Mouse (Mus musculus) liver, embryonic 12.5 days (tissue): ENCODE results near the gene Tmem151b. TPM values are rescaled to one million over a fixed set of nuclear protein-coding genes. Genes with fewer than 3 reads are reported as not detected.
A peak's percentile ranks its signal among the peaks of the same experiment; 100 is the strongest.

Experiments
- ATAC-seq: fragments of 200-750 bp; cut with Nextera tagmentation; 2 replicates; pipeline ENCODE4 v1.8.0; 2017; ENCODE audit warnings: moderate number of reproducible peaks, mild to moderate bottlenecking, moderate library complexity
- H3K27ac ChIP-seq: fragments of 300-500 bp; sonication (generic); 2 replicates; pipeline ENCODE4 v1.5.1; 2016; ENCODE audit warnings: mild to moderate bottlenecking
- H3K27me3 ChIP-seq: fragments of 300-500 bp; sonication (generic); replicated peaks from 2 replicates; pipeline ENCODE4 v1.6.1; 2016; ENCODE audit warnings: mild to moderate bottlenecking, moderate library complexity
- H3K36me3 ChIP-seq: fragments of 300-500 bp; sonication (generic); 2 replicates; pipeline ENCODE4 v1.6.1; 2016; ENCODE audit warnings: mild to moderate bottlenecking, moderate library complexity
- H3K4me1 ChIP-seq: fragments of 300-500 bp; sonication (generic); 2 replicates; pipeline ENCODE4 v1.6.1; 2016
- H3K4me2 ChIP-seq: fragments of 300-500 bp; sonication (generic); 2 replicates; pipeline ENCODE4 v1.6.1; 2016; ENCODE audit warnings: mild to moderate bottlenecking, moderate library complexity
- H3K4me3 ChIP-seq: fragments of 300-500 bp; sonication (generic); 2 replicates; pipeline ENCODE4 v1.5.1; 2016; ENCODE audit warnings: mild to moderate bottlenecking, moderate library complexity
- H3K9ac ChIP-seq: fragments of 300-500 bp; sonication (generic); 2 replicates; pipeline ENCODE4 v1.6.1; 2016; ENCODE audit warnings: mild to moderate bottlenecking, moderate library complexity
- H3K9me3 ChIP-seq: fragments of 300-500 bp; sonication (generic); replicated peaks from 2 replicates; pipeline ENCODE4 v1.6.1; 2016; ENCODE audit warnings: mild to moderate bottlenecking, moderate library complexity
- WGBS: fragments of 180-500 bp; shearing (Covaris S2); methylation state at CpG from one replicate; pipeline ENCODE4 v1.1.7; 2016; ENCODE audit not compliant: insufficient replicate concordance; 5-methylcytosine and 5-hydroxymethylcytosine counted together
- polyA plus RNA-seq: library from polyadenylated mRNA; unstranded; fragments of >200 nt; fragmentation: Nextera tagmentation; extraction: Ambion mirVana; gene quantifications from 2 replicates; pipeline ENCODE4 v1.2.1, GENCODE M21; 2016

Gene Tmem151b
- polyA plus RNA-seq, 1 experiment from 2014 or later = 0.30 TPM

DNA sequence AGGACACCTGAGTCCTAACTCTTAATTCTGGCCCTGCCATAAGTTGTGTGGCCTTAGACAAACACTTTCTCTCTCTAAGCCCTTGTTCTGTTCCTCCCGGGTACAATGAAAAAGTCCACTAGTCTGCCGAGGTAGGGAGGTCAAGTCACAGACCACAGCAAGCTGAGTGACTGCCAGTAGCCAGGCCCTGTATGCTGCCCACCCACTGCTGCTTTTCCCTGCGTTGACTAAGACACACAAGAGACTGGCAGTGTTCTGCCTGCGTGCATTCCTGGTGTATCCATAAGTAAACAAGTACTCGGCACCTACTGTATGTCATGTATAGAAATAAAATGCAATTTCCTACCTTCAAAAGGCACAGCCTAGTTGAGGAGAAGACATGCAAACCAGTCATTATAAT, 776 bp upstream of the Tmem151b start:
- no peaks in the 10 kb centered on the region for H3K9me3 ChIP-seq
- peak overlapping the region; percentile 84 for H3K4me2 ChIP-seq
- H3K9ac ChIP-seq = no peak overlapping the region
- 35% methylated on average over 5 of the region's 5 CpGs for WGBS
- no peaks in the 10 kb centered on the region for H3K36me3 ChIP-seq
- ATAC-seq = no peak
- H3K27ac ChIP-seq = no peak overlapping the region
- no peak overlapping the region for H3K4me3 ChIP-seq
- peaks cover 30% of the 10 kb centered on the region for H3K4me1 ChIP-seq
- H3K27me3 ChIP-seq = peaks cover 84% of the 10 kb centered on the region

DNA sequence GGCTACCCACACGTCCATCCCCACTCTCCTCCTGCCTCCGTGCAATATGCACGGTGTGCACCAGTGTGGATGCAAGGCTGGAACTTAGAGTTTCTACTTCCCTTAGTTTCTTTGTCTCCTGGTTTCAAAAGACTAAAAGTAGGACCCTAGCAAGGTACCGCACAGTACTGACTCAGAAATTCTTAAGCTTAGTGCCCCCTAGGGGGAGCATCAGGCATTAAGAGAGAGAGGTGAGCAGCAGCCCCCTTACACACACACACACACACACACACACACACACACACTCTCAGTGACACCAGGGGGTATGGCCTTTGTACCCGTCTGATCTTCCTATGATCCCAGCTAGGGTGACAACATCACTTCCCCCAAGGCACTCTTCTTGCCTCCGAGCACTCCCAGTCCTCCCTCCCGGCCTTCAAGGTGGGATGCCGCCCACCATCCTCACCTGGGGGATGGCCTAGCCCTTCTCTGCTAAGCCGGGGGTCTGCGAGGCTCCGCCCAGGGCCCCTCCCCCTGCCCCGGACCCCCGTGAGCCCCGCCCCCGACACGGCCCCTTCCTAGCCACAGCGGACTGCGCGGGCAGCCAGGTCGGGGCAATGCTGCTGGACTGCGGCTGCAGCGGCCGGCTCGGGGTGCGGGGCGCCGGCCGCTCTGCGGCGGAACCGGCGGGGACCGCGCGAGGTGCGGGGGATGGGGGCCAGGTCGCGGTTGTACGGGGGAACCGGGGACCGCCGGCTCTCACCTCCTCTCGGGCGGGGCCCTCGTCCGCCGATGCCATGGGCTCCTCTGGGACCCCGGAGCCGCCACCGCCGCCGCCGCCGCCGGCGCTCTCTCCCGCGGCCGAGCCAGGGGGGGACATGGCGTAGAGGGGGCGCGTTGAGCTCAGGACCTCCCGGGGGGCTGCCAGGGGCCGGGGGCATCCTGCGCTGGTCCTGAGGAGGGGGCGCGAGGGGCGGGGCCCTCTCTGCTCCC, 650 bp downstream of the Tmem151b start:
- H3K27ac ChIP-seq = no peak overlapping the region
- ATAC-seq = 0 out of 2 replicates have a peak, but pooled peaks have one; percentile 17

DNA sequence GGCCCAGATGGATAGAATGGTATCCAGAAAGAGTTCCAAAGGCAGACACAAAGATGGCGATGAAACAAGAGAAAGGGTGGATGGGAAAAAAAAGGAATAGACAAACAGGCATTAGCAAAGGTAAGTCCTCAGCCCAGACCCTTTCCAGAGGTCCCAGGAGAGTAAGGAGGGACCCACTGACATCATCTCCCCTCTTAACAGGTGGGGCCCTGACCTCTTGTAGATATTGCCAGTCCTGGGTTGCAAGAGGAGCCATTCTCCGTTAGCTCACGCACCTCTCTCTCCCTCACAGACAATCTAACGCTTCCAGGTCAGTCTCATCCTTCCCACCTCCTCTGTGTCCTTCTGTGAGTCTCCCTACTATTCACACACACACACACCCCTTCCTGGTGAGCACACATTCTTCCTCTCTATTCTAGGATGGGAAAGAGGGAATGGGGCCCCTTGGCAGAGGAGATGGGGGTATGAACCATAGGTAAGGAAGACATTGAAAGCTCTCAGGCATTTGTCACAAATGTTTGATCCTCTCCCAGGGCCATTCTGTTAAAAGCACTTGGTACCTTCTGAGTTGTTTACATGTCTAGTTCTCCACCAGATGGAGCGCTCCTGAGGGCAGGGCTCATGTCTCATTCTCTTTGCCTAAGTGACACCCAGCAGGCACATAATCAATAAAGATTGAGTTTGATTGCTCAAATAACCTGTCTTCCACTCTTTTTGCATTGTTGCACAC, 1.9 kb downstream of the Tmem151b start:
- Histone ChIP-seq H3K27ac (no peak overlapping the region), H3K4me3 (no peak overlapping the region), H3K9ac (no peak overlapping the region), H3K9me3 (no peaks in the 10 kb centered on the region), H3K27me3 (peaks cover 95% of the 10 kb centered on the region), H3K4me1 (peaks cover 29% of the 10 kb centered on the region), H3K36me3 (no peaks in the 10 kb centered on the region), H3K4me2 (no peak overlapping the region)
- ATAC-seq = no peak
- 55% methylated on average over 5 of the region's 5 CpGs for WGBS

More for the DNA sequence above, 650 bp downstream of the Tmem151b start:
- Histone ChIP-seq H3K4me3 (peak overlapping the region; percentile 57), H3K9me3 (no peaks in the 10 kb centered on the region), H3K4me1 (peaks cover 29% of the 10 kb centered on the region), H3K36me3 (no peaks in the 10 kb centered on the region), H3K4me2 (peak overlapping the region; percentile 84), H3K27me3 (peaks cover 89% of the 10 kb centered on the region), H3K9ac (peak overlapping the region; percentile 47)
- WGBS = 2% methylated on average over 57 of the region's 68 CpGs

DNA sequence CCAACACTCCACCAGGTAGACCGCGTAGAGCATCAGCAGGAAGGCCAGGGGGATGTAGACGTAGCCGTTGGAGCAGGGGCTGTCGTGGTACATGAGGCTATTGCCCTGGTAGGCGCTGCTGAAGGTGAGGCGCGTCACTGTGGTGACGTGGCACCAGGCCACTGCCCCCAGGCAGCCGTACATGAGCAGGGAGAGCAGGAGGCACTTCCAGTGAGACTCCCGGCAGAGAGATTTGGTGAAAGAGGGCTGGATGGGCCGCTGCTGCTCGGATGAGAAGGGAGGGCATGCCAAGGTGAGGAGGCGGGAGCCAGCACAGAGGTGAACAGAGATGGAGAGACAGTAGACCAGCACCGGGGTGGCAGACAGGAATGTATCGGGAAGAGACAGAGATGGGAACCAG, 2.5 kb downstream of the Tmem151b start:
- Histone ChIP-seq H3K4me3 (no peak overlapping the region), H3K4me1 (peaks cover 28% of the 10 kb centered on the region), H3K9me3 (no peaks in the 10 kb centered on the region), H3K36me3 (no peaks in the 10 kb centered on the region), H3K27ac (no peak overlapping the region), H3K9ac (no peak overlapping the region), H3K27me3 (peaks cover 100% of the 10 kb centered on the region), H3K4me2 (no peak overlapping the region)
- 57% methylated on average over 16 of the region's 16 CpGs for WGBS
- ATAC-seq = no peak

DNA sequence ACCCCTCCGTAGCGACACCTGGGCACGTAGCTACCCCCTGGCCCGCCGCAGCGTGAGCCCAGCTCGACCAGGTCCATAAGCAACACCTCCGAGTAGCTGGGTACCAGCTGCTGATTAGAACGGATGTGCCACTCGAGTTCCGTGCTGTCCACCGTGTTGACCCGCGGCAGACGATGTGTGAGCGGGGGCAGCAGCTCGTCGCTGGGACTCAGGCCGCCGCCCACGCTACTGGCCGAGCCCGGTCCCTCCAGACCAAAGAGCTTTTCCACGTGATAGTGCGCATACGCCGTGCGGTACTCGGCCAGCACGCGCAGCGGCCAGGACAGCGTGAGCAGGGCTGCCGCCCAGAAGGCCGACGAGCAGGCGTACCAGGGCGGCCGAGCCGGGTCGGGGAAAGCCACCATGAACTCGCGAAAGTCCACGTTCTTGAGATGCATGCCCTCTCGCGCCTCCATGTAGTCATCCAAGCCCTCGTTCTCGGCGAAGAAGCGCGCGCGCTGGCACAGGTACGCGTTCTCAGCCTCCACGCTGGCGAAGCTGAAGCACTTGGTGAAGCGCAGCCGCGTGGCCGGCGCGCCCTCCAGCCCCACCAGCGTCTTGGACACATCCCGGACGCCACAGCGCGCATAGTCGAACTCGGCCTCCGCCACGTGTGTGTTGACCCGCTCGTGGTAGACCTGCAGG, 4.1 kb downstream of the Tmem151b start:
- no peak overlapping the region for H3K9ac ChIP-seq
- no peaks in the 10 kb centered on the region for H3K36me3 ChIP-seq
- peak overlapping the region; percentile 28 for H3K4me3 ChIP-seq
- H3K4me1 ChIP-seq = peaks cover 25% of the 10 kb centered on the region
- no peaks in the 10 kb centered on the region for H3K9me3 ChIP-seq
- peaks cover 100% of the 10 kb centered on the region for H3K27me3 ChIP-seq
- H3K27ac ChIP-seq = no peak overlapping the region
- no peak for ATAC-seq
- 5% methylated on average over 74 of the region's 74 CpGs for WGBS
- H3K4me2 ChIP-seq = peak overlapping the region; percentile 46

DNA sequence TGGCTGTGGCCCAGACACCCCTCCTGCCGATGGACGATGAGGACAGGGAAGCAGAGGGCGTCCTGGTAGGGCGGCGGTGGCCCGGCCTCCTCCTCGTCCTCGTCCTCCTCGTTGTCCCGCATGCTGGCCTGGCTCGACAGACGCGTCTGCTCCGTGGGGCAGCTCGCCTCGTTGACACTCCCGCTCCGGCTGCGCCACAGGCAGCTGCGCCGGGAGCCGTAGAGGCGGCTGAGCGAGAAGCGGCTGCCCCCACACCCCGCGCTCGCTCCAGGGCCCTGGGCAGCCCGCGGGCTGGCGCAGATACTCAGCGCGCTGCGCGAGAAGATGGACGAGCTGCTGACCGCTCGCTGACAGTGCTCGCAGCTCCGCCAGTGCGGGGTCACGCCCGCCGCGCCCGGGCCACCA, 4.6 kb downstream of the Tmem151b start:
- H3K9me3 ChIP-seq = no peaks in the 10 kb centered on the region
- H3K9ac ChIP-seq = no peak overlapping the region
- H3K36me3 ChIP-seq = no peaks in the 10 kb centered on the region
- ATAC-seq = no peak
- no peak overlapping the region for H3K27ac ChIP-seq
- 6% methylated on average over 46 of the region's 46 CpGs for WGBS
- H3K4me1 ChIP-seq = peaks cover 25% of the 10 kb centered on the region
- peak overlapping the region; percentile 46 for H3K4me2 ChIP-seq
- H3K27me3 ChIP-seq = peaks cover 100% of the 10 kb centered on the region
- H3K4me3 ChIP-seq = peak overlapping the region; percentile 28

DNA sequence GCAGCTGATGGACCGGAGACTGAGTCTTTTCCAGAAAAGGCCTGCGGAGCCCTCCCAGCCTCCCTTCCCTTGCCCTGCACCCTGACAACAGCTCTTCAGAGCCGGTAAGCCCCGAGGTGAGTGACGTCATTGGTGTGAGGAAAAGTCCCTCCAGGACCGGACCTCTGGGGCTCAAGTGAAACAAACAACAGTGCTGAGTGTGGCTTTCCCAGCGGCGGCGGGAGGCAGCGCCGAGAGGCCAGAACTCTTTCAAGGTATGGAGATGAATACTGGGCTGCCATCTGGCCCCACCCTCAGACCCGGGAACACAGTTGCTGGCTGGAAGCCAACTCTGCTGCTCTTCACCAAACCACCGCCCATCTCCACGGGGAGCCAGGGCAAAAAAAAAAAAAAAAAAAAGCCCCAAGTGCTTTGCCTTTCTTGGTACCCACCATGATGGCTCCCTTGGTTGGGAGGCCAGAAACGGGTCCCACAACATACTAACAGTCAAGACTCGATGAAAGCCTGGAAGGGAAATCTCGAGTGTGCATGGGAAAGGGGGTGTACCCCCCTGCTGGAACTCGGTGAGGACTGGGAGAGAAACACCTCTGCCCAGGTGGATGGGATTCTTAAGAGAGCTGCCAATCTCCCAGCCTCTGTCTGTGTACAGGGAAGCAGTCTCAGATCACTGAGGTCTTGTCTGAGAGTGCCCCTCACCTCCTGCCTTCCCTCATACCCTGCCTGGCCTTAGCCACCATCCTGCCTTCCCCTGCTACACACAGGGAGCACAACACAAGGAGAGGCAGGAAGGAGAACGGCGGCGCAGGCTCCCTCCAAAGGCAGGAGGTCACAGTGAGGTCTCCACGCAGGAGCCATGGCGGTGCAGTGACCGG, 5.2 kb downstream of the Tmem151b start:
- H3K4me2 ChIP-seq = no peak overlapping the region; the same call in 1 of the 2 replicates
- H3K9ac ChIP-seq = no peak overlapping the region
- H3K9me3 ChIP-seq = no peaks in the 10 kb centered on the region
- ATAC-seq = no peak
- H3K27me3 ChIP-seq = peaks cover 100% of the 10 kb centered on the region
- H3K27ac ChIP-seq = no peak overlapping the region
- H3K36me3 ChIP-seq = no peaks in the 10 kb centered on the region
- WGBS = 5% methylated on average over 24 of the region's 24 CpGs
- H3K4me1 ChIP-seq = peaks cover 19% of the 10 kb centered on the region
- no peak overlapping the region for H3K4me3 ChIP-seq

DNA sequence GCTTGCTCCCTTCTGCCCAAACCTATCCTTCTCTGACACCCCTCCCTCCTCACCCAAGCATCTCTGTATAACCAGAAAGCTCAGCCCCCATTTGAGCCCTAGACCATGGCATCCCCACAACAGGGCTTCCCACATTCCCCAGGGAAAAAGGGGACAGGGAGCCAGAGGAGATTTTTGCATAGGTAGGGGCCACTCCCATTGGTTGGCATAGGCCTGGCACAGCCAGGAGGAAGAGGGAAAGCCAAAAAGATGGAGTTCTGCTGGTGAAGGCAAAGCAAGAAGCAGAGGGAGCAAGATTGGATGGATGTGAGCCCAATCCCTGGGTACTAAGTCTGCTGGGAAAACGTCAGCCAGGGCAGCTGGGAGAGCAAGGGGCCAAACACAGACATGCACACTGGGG, 6.4 kb downstream of the Tmem151b start:
- H3K27ac ChIP-seq = no peak overlapping the region
- WGBS = 39% methylated on average over 1 of the region's 1 CpGs
- H3K4me3 ChIP-seq = no peak overlapping the region
- no peak overlapping the region for H3K4me2 ChIP-seq
- ATAC-seq = no peak
- peaks cover 100% of the 10 kb centered on the region for H3K27me3 ChIP-seq
- no peaks in the 10 kb centered on the region for H3K9me3 ChIP-seq
- H3K4me1 ChIP-seq = peaks cover 9% of the 10 kb centered on the region; the same call in 1 of the 2 replicates
- H3K36me3 ChIP-seq = no peaks in the 10 kb centered on the region
- H3K9ac ChIP-seq = no peak overlapping the region

DNA sequence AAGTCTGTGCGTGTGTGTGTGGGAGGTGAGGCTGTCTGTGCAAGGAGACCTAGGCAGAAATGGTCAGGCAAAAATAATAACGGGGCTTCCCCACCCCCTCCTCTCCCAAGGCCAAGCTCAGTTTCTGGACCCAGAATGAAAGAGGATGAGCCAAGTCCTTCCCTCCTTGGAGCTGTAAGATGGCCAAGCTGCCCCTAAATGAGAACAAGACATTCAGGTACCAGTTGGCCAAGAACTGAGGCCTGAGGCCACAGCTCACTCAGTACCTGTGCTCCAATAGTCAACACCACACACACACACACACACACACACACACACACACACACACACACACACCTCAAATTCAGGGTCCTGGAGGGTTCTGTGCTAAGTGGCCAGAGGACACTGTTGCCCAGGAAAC, 6.8 kb downstream of the Tmem151b start:
- no peak overlapping the region for H3K9ac ChIP-seq
- no peak overlapping the region for H3K4me2 ChIP-seq
- no peaks in the 10 kb centered on the region for H3K36me3 ChIP-seq
- peaks cover 100% of the 10 kb centered on the region for H3K27me3 ChIP-seq
- H3K4me3 ChIP-seq = no peak overlapping the region
- no peak overlapping the region for H3K27ac ChIP-seq
- WGBS = 44% methylated on average over 2 of the region's 2 CpGs
- no peaks in the 10 kb centered on the region for H3K9me3 ChIP-seq
- peaks cover 9% of the 10 kb centered on the region; the same call in 1 of the 2 replicates for H3K4me1 ChIP-seq
- ATAC-seq = no peak

DNA sequence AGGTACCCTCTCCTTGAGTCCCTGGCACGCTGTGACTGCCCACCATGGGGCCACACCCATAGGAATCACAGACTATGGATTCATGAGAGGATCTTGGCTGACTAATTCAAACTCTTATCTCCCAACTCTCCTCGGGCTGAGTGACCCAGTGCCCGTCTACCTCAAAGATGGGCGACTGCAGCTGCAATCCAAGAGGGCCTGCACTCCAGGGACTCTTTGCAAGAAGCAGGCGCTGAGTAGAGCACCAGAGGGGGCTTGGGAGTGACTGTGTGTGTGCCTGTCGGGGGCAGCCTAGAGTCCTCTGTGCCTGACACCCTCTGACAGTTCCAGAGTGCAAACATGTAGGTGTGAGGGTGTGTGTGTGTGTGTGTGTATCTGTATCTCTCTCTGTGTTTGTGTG, 7.3 kb downstream of the Tmem151b start:
- Histone ChIP-seq H3K9me3 (no peaks in the 10 kb centered on the region), H3K27me3 (peaks cover 99% of the 10 kb centered on the region), H3K27ac (no peak overlapping the region), H3K4me1 (peaks cover 9% of the 10 kb centered on the region; the same call in 1 of the 2 replicates), H3K4me3 (no peak overlapping the region), H3K9ac (no peak overlapping the region), H3K36me3 (no peaks in the 10 kb centered on the region), H3K4me2 (no peak overlapping the region)
- ATAC-seq = no peak
- 16% methylated on average over 6 of the region's 6 CpGs for WGBS

DNA sequence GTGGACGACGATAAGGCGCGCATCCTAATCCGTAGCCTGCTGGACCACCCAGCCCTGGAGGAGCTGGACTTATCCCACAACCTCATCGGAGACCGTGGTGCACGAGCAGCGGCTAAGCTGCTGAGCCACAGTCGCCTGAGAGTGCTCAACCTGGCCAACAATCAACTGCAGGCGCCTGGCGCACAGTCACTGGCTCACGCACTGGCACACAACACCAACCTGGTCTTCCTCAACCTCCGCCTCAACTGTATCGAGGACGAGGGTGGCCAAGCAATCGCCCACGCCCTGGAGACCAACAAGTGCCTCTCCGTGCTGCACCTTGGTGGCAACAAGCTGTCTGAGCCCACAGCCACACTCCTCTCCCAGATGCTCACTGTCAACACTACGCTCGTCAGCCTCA, 9.8 kb downstream of the Tmem151b start:
- 60% methylated on average over 21 of the region's 21 CpGs for WGBS
- Histone ChIP-seq H3K4me1 (no peaks in the 10 kb centered on the region), H3K4me2 (no peak overlapping the region), H3K27ac (no peak overlapping the region), H3K4me3 (no peak overlapping the region), H3K9me3 (no peaks in the 10 kb centered on the region), H3K36me3 (no peaks in the 10 kb centered on the region), H3K27me3 (peaks cover 99% of the 10 kb centered on the region), H3K9ac (no peak overlapping the region)
- ATAC-seq = no peak
